Mouse (Mus musculus) bone marrow, adult 2 months (tissue): ENCODE measurements around the gene Shisa9. TPM values are rescaled to one million over a fixed set of nuclear protein-coding genes. Genes with fewer than 3 reads are reported as not detected.

ENCODE experiments used
- H3K27ac ChIP-seq: fragments of 200-500 bp; 2 replicates; pipeline ENCODE4 v1.5.1; 2012; ENCODE audit warnings: low read depth, mild to moderate bottlenecking, control low read depth, inconsistent platforms, low read length; ENCODE audit not compliant: control insufficient read depth, poor library complexity, insufficient read depth
- H3K4me1 ChIP-seq: fragments of 200-500 bp; 2 replicates; pipeline ENCODE4 v1.6.1; 2011; ENCODE audit warnings: low read length; ENCODE audit not compliant: control insufficient read depth, insufficient read depth
- H3K4me3 ChIP-seq: fragments of 200-500 bp; replicated peaks from 2 replicates; pipeline ENCODE3; 2011; ENCODE audit warnings: mild to moderate bottlenecking, low read depth, low read length, control low read depth; ENCODE audit not compliant: control insufficient read depth
- CTCF ChIP-seq: fragments of 200-500 bp; IDR thresholded peaks from 2 replicates; pipeline ENCODE4 v1.5.1; 2011; ENCODE audit warnings: low read length, control low read depth; ENCODE audit not compliant: control insufficient read depth, insufficient read depth
- POLR2A ChIP-seq: fragments of 200-500 bp; IDR thresholded peaks from 2 replicates; pipeline ENCODE4 v1.6.1; 2011; ENCODE audit warnings: low read depth, mild to moderate bottlenecking, control low read depth, low read length, borderline replicate concordance; ENCODE audit not compliant: control insufficient read depth
- WGBS: fragments of 180-500 bp; shearing (Covaris S2); methylation state at CpG from one replicate; pipeline ENCODE4 v1.1.7; 2018; 5-methylcytosine and 5-hydroxymethylcytosine counted together
- polyA plus RNA-seq: library from polyadenylated mRNA; stranded (reverse); fragments of >200 nt; gene quantifications from 2 replicates; pipeline ENCODE4 v1.2.4, GENCODE M21; 2011; ENCODE audit warnings: low replicate concordance; ENCODE audit not compliant: missing spikeins, insufficient read depth, insufficient read length

Gene Shisa9
- polyA plus RNA-seq, 1 experiment = not detected

GRCm38 (mm10) chr16:12076700-12077099 is 92.8 kb downstream of the Shisa9 start:
- TF ChIP-seq POLR2A (no peak), CTCF (no peak)
- Histone ChIP-seq H3K4me1 (no peaks in the 10 kb centered on the region; the same call in 1 of the 2 replicates), H3K4me3 (no peak overlapping the region), H3K27ac (no peak overlapping the region)
- WGBS = 96% methylated on average over 2 of the region's 2 CpGs

- Histone ChIP-seq H3K4me3 (no peak overlapping the region), H3K4me1 (peaks cover under 1% of the 10 kb centered on the region; the same call in 1 of the 2 replicates), H3K27ac (no peak overlapping the region)
- WGBS = 74% methylated on average over 2 of the region's 2 CpGs
- TF ChIP-seq CTCF = no peak
- no peak for TF ChIP-seq POLR2A
Measured at GRCm38 (mm10) chr16:12083082-12083481, 99.2 kb downstream of the Shisa9 start.

- H3K27ac ChIP-seq = no peak overlapping the region
- H3K4me3 ChIP-seq = no peak overlapping the region
- WGBS = 29% methylated on average over 5 of the region's 5 CpGs
- no peak for TF ChIP-seq POLR2A
- TF ChIP-seq CTCF = no peak
- peaks cover 4% of the 10 kb centered on the region; the same call in 1 of the 2 replicates for H3K4me1 ChIP-seq
Measured at GRCm38 (mm10) chr16:12090604-12091235, 106.8 kb downstream of the Shisa9 start.

GRCm38 (mm10) chr16:12093253-12093652 is 109.3 kb downstream of the Shisa9 start:
- Histone ChIP-seq H3K4me3 (no peak overlapping the region), H3K27ac (no peak overlapping the region), H3K4me1 (peaks cover 3% of the 10 kb centered on the region; the same call in 1 of the 2 replicates)
- WGBS = 78% methylated on average over 4 of the region's 4 CpGs
- no peak for TF ChIP-seq POLR2A
- no peak for TF ChIP-seq CTCF

GRCm38 (mm10) chr16:12094784-12095315 is 110.9 kb downstream of the Shisa9 start:
- TF ChIP-seq POLR2A = no peak
- no peak for TF ChIP-seq CTCF
- H3K4me1 ChIP-seq = peaks cover 3% of the 10 kb centered on the region; the same call in 1 of the 2 replicates
- H3K27ac ChIP-seq = no peak overlapping the region
- 88% methylated on average over 7 of the region's 7 CpGs for WGBS
- H3K4me3 ChIP-seq = no peak overlapping the region

- no peak overlapping the region for H3K27ac ChIP-seq
- 44% methylated on average over 2 of the region's 2 CpGs for WGBS
- TF ChIP-seq CTCF (no peak), POLR2A (no peak)
- H3K4me3 ChIP-seq = no peak overlapping the region
- H3K4me1 ChIP-seq = peaks cover under 1% of the 10 kb centered on the region; the same call in 1 of the 2 replicates
Measured at GRCm38 (mm10) chr16:12095365-12095764, 111.5 kb downstream of the Shisa9 start.

GRCm38 (mm10) chr16:12108436-12108835 is 124.5 kb downstream of the Shisa9 start:
- WGBS = 78% methylated on average over 4 of the region's 4 CpGs
- Histone ChIP-seq H3K4me1 (no peaks in the 10 kb centered on the region), H3K4me3 (no peak overlapping the region), H3K27ac (no peak overlapping the region)
- TF ChIP-seq POLR2A (no peak), CTCF (no peak)

- TF ChIP-seq CTCF (no peak), POLR2A (no peak)
- no peaks in the 10 kb centered on the region for H3K4me1 ChIP-seq
- H3K27ac ChIP-seq = no peak overlapping the region
- WGBS = 74% methylated on average over 5 of the region's 5 CpGs
- H3K4me3 ChIP-seq = no peak overlapping the region
Measured at GRCm38 (mm10) chr16:12110851-12111437, 127.0 kb downstream of the Shisa9 start.
